Mouse (Mus musculus) olfactory bulb, adult 2 months (tissue): Measurements from ENCODE around the gene Sdccag8.

Experiments
- CTCF ChIP-seq: fragments of 200-500 bp; IDR thresholded peaks from 2 replicates; pipeline ENCODE4 v1.5.1; 2012; ENCODE audit warnings: low read depth, mild to moderate bottlenecking, low read length, moderate library complexity; ENCODE audit not compliant: insufficient read depth
- POLR2A ChIP-seq: fragments of 200-500 bp; IDR thresholded peaks from 2 replicates; pipeline ENCODE4 v1.6.1; 2012; ENCODE audit warnings: mild to moderate bottlenecking, low read depth, low read length, moderate library complexity; ENCODE audit not compliant: insufficient read depth

GRCm38 (mm10) chr1:176789326-176789725 is 25.1 kb upstream of the Sdccag8 start:
- TF ChIP-seq CTCF (no peak), POLR2A (no peak)
